Mouse (Mus musculus) thymus, adult 2 months (tissue): ENCODE results near the gene Ash1l.

Experiments used
- CTCF ChIP-seq: fragments of 200-500 bp; IDR thresholded peaks from 2 replicates; pipeline ENCODE4 v1.5.1; 2012; ENCODE audit warnings: mild to moderate bottlenecking, control low read depth, low read length, moderate library complexity, borderline replicate concordance; ENCODE audit not compliant: control insufficient read depth, poor library complexity, insufficient read depth; ENCODE audit errors: extremely low read depth
- POLR2A ChIP-seq: fragments of 200-500 bp; IDR thresholded peaks from 2 replicates; pipeline ENCODE4 v1.6.1; 2012; ENCODE audit warnings: mild to moderate bottlenecking, low read length, control low read depth, moderate library complexity; ENCODE audit not compliant: control insufficient read depth, poor library complexity, insufficient read depth; ENCODE audit errors: extremely low read depth

- TF ChIP-seq POLR2A (no peak), CTCF (no peak)
Observed at GRCm38 (mm10) chr3:89103291-89103595, 152.8 kb downstream of the Ash1l start.
